9 mouse cellular contexts compared by ENCODE assay signal in the genomic region with DNA sequence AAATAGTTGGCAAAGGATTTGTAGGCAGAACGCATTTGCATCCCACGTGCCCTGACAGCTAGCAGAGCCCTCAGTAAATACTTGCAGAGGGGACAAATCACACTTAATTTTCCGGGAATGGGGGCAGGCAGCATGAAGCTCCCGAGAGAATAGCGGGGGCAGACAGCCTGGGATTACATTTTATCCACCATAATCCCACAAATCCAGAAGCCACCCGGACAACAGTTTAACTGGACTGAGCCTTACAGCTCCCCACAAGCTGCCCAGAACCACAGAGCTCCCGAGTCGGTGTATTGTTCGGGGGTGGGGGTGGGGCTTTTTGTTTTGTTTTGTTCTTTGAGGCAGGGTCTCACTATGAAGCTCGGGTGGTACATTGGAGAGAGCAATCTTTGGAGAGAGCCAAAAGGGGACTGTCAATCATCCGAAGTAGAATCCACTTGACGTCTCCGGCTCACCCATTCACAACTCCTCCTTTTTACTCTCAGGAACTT. TPM values are rescaled to one million over a fixed set of nuclear protein-coding genes. Genes with fewer than 3 reads are reported as not detected.
DNase-seq lines count a peak whose midpoint lies in the region; ATAC-seq and TF ChIP-seq lines count a peak whose summit lies in the region.
"Had no signal": no experiment of that assay in that cellular context is flagged by ENCODE, and none has a peak within 500 bp of the region (broad histone marks: within the 10 kb centered on the region; RNA-seq: fewer than 3 reads in every experiment).

No protein-coding gene starts in this region.

- no peaks in the 10 kb centered on the region for H3K4me1 ChIP-seq in heart, adult 2 months (ENCODE audit: control insufficient read depth, insufficient read depth, low read length)
- H3K4me1 ChIP-seq in ES-Bruce4 (ENCODE audit: control insufficient read depth, insufficient read depth, low read length): no peaks in the 10 kb centered on the region
- peaks cover 15% of the 10 kb centered on the region for H3K4me1 ChIP-seq in forebrain, embryonic 16.5 days (replicated peaks; ENCODE audit: control insufficient read depth, insufficient read depth, low read length)

- no peaks in the 10 kb centered on the region for H3K9me3 ChIP-seq in ES-Bruce4 (replicated peaks; ENCODE audit: control insufficient read depth, insufficient read depth, low read length, poor library complexity, severe bottlenecking)
- H3K9me3 ChIP-seq in forebrain, embryonic 16.5 days (ENCODE audit: control insufficient read depth, low read length): no peaks in the 10 kb centered on the region

- intact Hi-C loops in heart, adult 2 months (cut with DNase I): no loop called here
- intact Hi-C loops in left cerebral cortex, postnatal 4 days (cut with DNase I): no loop called here
- intact Hi-C loops in left cerebral cortex, postnatal 10 days (cut with DNase I): loop anchor here (5.0 kb wide), 1 partner anchor 111 kb away; no protein-coding TSS in a partner anchor

- 9% methylated on average over 13 of the region's 13 CpGs for WGBS in heart, adult 2 months
- under 1% methylated on average over 13 of the region's 13 CpGs for WGBS in forebrain, embryonic 16.5 days

- TF ChIP-seq CTCF in heart, adult 2 months (IDR thresholded peaks at IDR 0.05): no peak
- no peak for TF ChIP-seq CTCF in ES-Bruce4 (IDR thresholded peaks at IDR 0.05; ENCODE audit: low read depth, low read length)

- H3K79me2 ChIP-seq in heart, adult 2 months (replicated peaks; ENCODE audit: control insufficient read depth, insufficient read depth, low read length): no peaks in the 10 kb centered on the region

- ATAC-seq in forebrain, embryonic 16.5 days: peak; percentile 24
- ATAC-seq in megakaryocyte-erythroid progenitor cell, adult 5-6 weeks (replicated peaks; ENCODE audit: low FRiP score, low TSS enrichment, poor library complexity, severe bottlenecking): 0 out of 2 replicates have a peak, but pooled peaks have one; percentile 4

- TF ChIP-seq EP300 in heart, adult 2 months (IDR thresholded peaks at IDR 0.05; ENCODE audit: insufficient read depth, low read depth, low read length): no peak
- TF ChIP-seq EP300 in ES-Bruce4 (IDR thresholded peaks at IDR 0.05; ENCODE audit: insufficient read depth, low read depth, low read length): no peak

- peak overlapping the region; percentile 88 for H3K27ac ChIP-seq in heart, adult 2 months
- H3K27ac ChIP-seq in ES-Bruce4 (ENCODE audit: insufficient read depth, low read length): no peak overlapping the region
- H3K27ac ChIP-seq in forebrain, embryonic 16.5 days (ENCODE audit: low read length): no peak overlapping the region

- DNase-seq in heart, adult 2 months: no peak
- DNase-seq in heart, adult 9 months (ENCODE audit: low spot score in 2 of 2): no peak
- no peak for DNase-seq in left cerebral cortex, postnatal 4 days
- DNase-seq in left cerebral cortex, postnatal 10 days (ENCODE audit: extremely low spot score in 1 of 2, low spot score in 2 of 2): no peak
- DNase-seq in layer of hippocampus, adult 8-10 months (ENCODE audit: low spot score in 2 of 2): no peak

- peak overlapping the region; percentile 83 for H3K4me2 ChIP-seq in forebrain, embryonic 16.5 days (ENCODE audit: low read length)

- no peaks in the 10 kb centered on the region for H3K36me3 ChIP-seq in heart, adult 2 months (ENCODE audit: control insufficient read depth, insufficient read depth, low read length)
- no peaks in the 10 kb centered on the region for H3K36me3 ChIP-seq in ES-Bruce4 (ENCODE audit: control insufficient read depth, insufficient read depth, low read length, poor library complexity, severe bottlenecking)
- no peaks in the 10 kb centered on the region for H3K36me3 ChIP-seq in forebrain, embryonic 16.5 days (ENCODE audit: control insufficient read depth, insufficient read depth)

- H3K9ac ChIP-seq in heart, adult 2 months (ENCODE audit: low read depth, low read length): peak overlapping the region; percentile 88
- H3K9ac ChIP-seq in ES-Bruce4 (ENCODE audit: low read depth, poor library complexity, severe bottlenecking): peak overlapping the region; percentile 54
- H3K9ac ChIP-seq in forebrain, embryonic 16.5 days (replicated peaks; ENCODE audit: low read depth, low read length): peak overlapping the region; percentile 62

- no peaks in the 10 kb centered on the region for H3K27me3 ChIP-seq in heart, adult 2 months (ENCODE audit: control insufficient read depth, insufficient read depth, low read length)
- no peaks in the 10 kb centered on the region for H3K27me3 ChIP-seq in ES-Bruce4 (ENCODE audit: control insufficient read depth, insufficient read depth, low read length, poor library complexity, severe bottlenecking)
- H3K27me3 ChIP-seq in forebrain, embryonic 16.5 days (replicated peaks; ENCODE audit: control insufficient read depth, insufficient read depth, low read length): peaks cover 19% of the 10 kb centered on the region
- H3K27me3 ChIP-seq: Patski had no signal

- no peak for TF ChIP-seq POLR2A in heart, adult 2 months (IDR thresholded peaks at IDR 0.05; ENCODE audit: insufficient read depth, low read depth, low read length)
- no peak for TF ChIP-seq POLR2A in ES-Bruce4 (IDR thresholded peaks at IDR 0.05; ENCODE audit: insufficient read depth, low read length)

- H3K4me3 ChIP-seq in heart, adult 2 months: peak overlapping the region; percentile 64
- H3K4me3 ChIP-seq in ES-Bruce4 (ENCODE audit: low read depth, low read length): peak overlapping the region; percentile 71
- H3K4me3 ChIP-seq in forebrain, embryonic 16.5 days (replicated peaks; ENCODE audit: low read length): peak overlapping the region; percentile 71

RNA-seq across cellular contexts. Expression of gene Dusp5, which starts 0.7 kb away (rescaled TPM):
- total RNA-seq in heart, adult 2 months (2021): 1 to 10 TPM; 4.7 to 6.9 TPM
- polyA plus RNA-seq in heart, adult 2 months (2012; rRNA removed): 7.5 and 7.6 TPM in 2 replicates
- polyA plus RNA-seq in ES-Bruce4 (2011; ENCODE audit: insufficient read depth, insufficient read length, low read depth, missing spikeins): 15.1 and 15.2 TPM in 2 replicates
- 2.4 and 3.9 TPM in 2 replicates for polyA plus RNA-seq in forebrain, embryonic 16.5 days (2015; fragmentation: Nextera tagmentation; extraction: Ambion mirVana)
- 1.6 and 2.9 TPM in 2 replicates for total RNA-seq in megakaryocyte-erythroid progenitor cell, adult 5-6 weeks (2014; fragmentation: Nextera tagmentation)
- total RNA-seq in megakaryocyte-erythroid progenitor cell, adult 5-6 weeks (2017): 5.4 and 12.3 TPM in 2 replicates
- total RNA-seq in left cerebral cortex, postnatal 4 days (2021): 1 to 10 TPM; 2.7 to 4.3 TPM
- total RNA-seq in left cerebral cortex, postnatal 10 days (2021): 1 to 10 TPM; 5.4 to 5.5 TPM
- total RNA-seq in layer of hippocampus, adult 8-10 months (2022): 10 to 100 TPM; 22.1 to 32.6 (median 23.6) TPM
